Mouse (Mus musculus): Measurements from ENCODE around the gene Armh1.
A peak's percentile ranks its signal among the peaks of the same experiment; 100 is the strongest.

- TF ChIP-seq CTCF (conservative IDR thresholded peaks at IDR 0.05; ENCODE audit: low read length) (peak; percentile 88), NANOG (IDR thresholded peaks at IDR 0.05; ENCODE audit: borderline replicate concordance, low read length) (no peak), POU5F1 (IDR thresholded peaks at IDR 0.05; ENCODE audit: borderline replicate concordance, low read length) (no peak)
Observed at GRCm38 (mm10) chr4:117189382-117189855, 62.5 kb downstream of the Armh1 start.

Data from E14TG2a.4 (cell line).